Mouse (Mus musculus) forebrain, postnatal 0 days (tissue): Measurements from ENCODE around the gene Fzd10. TPM values are rescaled to one million over a fixed set of nuclear protein-coding genes. Genes with fewer than 3 reads are reported as not detected.

ENCODE experiments used
- ATAC-seq: fragments of 200-750 bp; cut with Nextera tagmentation; 2 replicates; pipeline ENCODE4 v1.8.0; 2017; ENCODE audit warnings: mild to moderate bottlenecking, moderate library complexity
- DNase-seq: peaks from one replicate; pipeline ENCODE4 v3.0.0-alpha.2; 2015
- H3K27ac ChIP-seq: fragments of 300-500 bp; sonication (generic); 2 replicates; pipeline ENCODE4 v1.5.1; 2014; ENCODE audit warnings: low read depth, mild to moderate bottlenecking, antibody characterized with exemption, low read length, moderate library complexity, mixed read lengths
- H3K27me3 ChIP-seq: fragments of 300-500 bp; sonication (generic); 2 replicates; pipeline ENCODE4 v1.6.1; 2014; ENCODE audit warnings: mild to moderate bottlenecking, low read length, mixed read lengths; ENCODE audit not compliant: insufficient read depth
- H3K36me3 ChIP-seq: fragments of 300-500 bp; sonication (generic); 2 replicates; pipeline ENCODE4 v1.6.1; 2014; ENCODE audit warnings: mild to moderate bottlenecking, moderate library complexity; ENCODE audit not compliant: insufficient read depth
- H3K4me1 ChIP-seq: fragments of 300-500 bp; sonication (generic); 2 replicates; pipeline ENCODE4 v1.6.1; 2014; ENCODE audit warnings: antibody characterized with exemption; ENCODE audit not compliant: insufficient read depth
- H3K4me2 ChIP-seq: fragments of 300-500 bp; sonication (generic); 2 replicates; pipeline ENCODE4 v1.6.1; 2014; ENCODE audit warnings: low read depth, mild to moderate bottlenecking, moderate library complexity
- H3K4me3 ChIP-seq: fragments of 300-500 bp; sonication (generic); 2 replicates; pipeline ENCODE4 v1.5.1; 2014; ENCODE audit warnings: low read depth, low read length, mixed read lengths
- H3K9ac ChIP-seq: fragments of 300-500 bp; sonication (generic); 2 replicates; pipeline ENCODE4 v1.6.1; 2014; ENCODE audit warnings: mild to moderate bottlenecking
- H3K9me3 ChIP-seq: fragments of 300-500 bp; sonication (generic); 2 replicates; pipeline ENCODE4 v1.6.1; 2016; ENCODE audit warnings: low read length
- CTCF ChIP-seq: sonication (generic); IDR thresholded peaks from 2 replicates; pipeline ENCODE4 v1.5.1; 2016; ENCODE audit warnings: antibody characterized with exemption, control low read depth, low read depth
- WGBS: fragments of 180-500 bp; shearing (Covaris S2); extraction: QIAGEN DNeasy Blood & Tissue Kit; methylation state at CpG from one replicate; pipeline ENCODE4 v1.1.7; 2014; 5-methylcytosine and 5-hydroxymethylcytosine counted together
- polyA plus RNA-seq: library from polyadenylated mRNA; unstranded; fragments of >200 nt; fragmentation: Nextera tagmentation; extraction: Ambion mirVana; gene quantifications from 2 replicates; pipeline ENCODE4 v1.2.1, GENCODE M21; 2015
- total RNA-seq: library from RNA; depleted of rRNA; stranded (reverse); fragments of >200 nt; gene quantifications from 2 replicates; pipeline ENCODE4 v1.2.3, GENCODE M21; 2014; rRNA removed

Gene Fzd10
- total and polyA plus RNA-seq, 2 experiments from 2014 or later, result 2.2 to 9.2 TPM

GRCm38 (mm10) chr5:128647221-128647730 lies 46.6 kb downstream of the Fzd10 start:
- H3K4me3 ChIP-seq, result no peak overlapping the region
- ATAC-seq (no peak), DNase-seq (no peak)
- no peak overlapping the region for H3K4me2 ChIP-seq
- H3K27me3 ChIP-seq, result no peaks in the 10 kb centered on the region
- no peaks in the 10 kb centered on the region for H3K9me3 ChIP-seq
- no peaks in the 10 kb centered on the region for H3K4me1 ChIP-seq
- TF ChIP-seq CTCF, result no peak
- no peaks in the 10 kb centered on the region for H3K36me3 ChIP-seq
- H3K27ac ChIP-seq, result no peak overlapping the region
- no peak overlapping the region for H3K9ac ChIP-seq
- 74% methylated on average over 10 of the region's 10 CpGs for WGBS

- Histone ChIP-seq H3K4me2 (no peak overlapping the region), H3K36me3 (no peaks in the 10 kb centered on the region), H3K9me3 (no peaks in the 10 kb centered on the region), H3K27ac (no peak overlapping the region), H3K27me3 (no peaks in the 10 kb centered on the region), H3K9ac (no peak overlapping the region), H3K4me1 (no peaks in the 10 kb centered on the region), H3K4me3 (no peak overlapping the region)
- 86% methylated on average over 11 of the region's 11 CpGs for WGBS
- DNase-seq (no peak), ATAC-seq (no peak)
- TF ChIP-seq CTCF, result no peak
Observed at GRCm38 (mm10) chr5:128649336-128649897, 48.8 kb downstream of the Fzd10 start.

Other genes with a start within 250 kb of the Fzd10 start
- gene Tmem132d, start 167.8 kb upstream of the Fzd10 start, total RNA-seq, result 8.8 and 13.0 TPM in 2 replicates
- gene Tmem132d, start 167.8 kb upstream of the Fzd10 start, polyA plus RNA-seq, result 2.0 and 2.3 TPM in 2 replicates
- 0.05 and 0.08 TPM in 2 replicates for gene Piwil1, start 101.7 kb downstream of the Fzd10 start, total RNA-seq
- 0.30 and 0.40 TPM in 2 replicates for gene Piwil1, start 101.7 kb downstream of the Fzd10 start, polyA plus RNA-seq